In genomic region chr13:37691855-37692445, GRCm38 (mm10) we compare ENCODE assay signal across 23 mouse cellular contexts.
DNase-seq lines count a peak whose midpoint lies in the region; ATAC-seq and TF ChIP-seq lines count a peak whose summit lies in the region.
"Had no signal": no experiment of that assay in that cellular context is flagged by ENCODE, and none has a peak within 500 bp of the region (broad histone marks: within the 10 kb centered on the region; RNA-seq: fewer than 3 reads in every experiment).

No protein-coding gene starts in this region.

- H3K4me1 ChIP-seq in testis, adult 2 months (ENCODE audit: control insufficient read depth, insufficient read depth, low read length), result no peaks in the 10 kb centered on the region
- no peaks in the 10 kb centered on the region for H3K4me1 ChIP-seq in midbrain, embryonic 11.5 days (ENCODE audit: control insufficient read depth, insufficient read depth, low read length)
- H3K4me1 ChIP-seq: forebrain, embryonic 15.5 days; heart, embryonic 13.5 days; hindbrain, embryonic 10.5 days; midbrain, embryonic 13.5 days; neural tube, embryonic 15.5 days had no signal

- 88% methylated on average over 5 of the region's 5 CpGs for WGBS in midbrain, embryonic 11.5 days

- H3K9ac ChIP-seq in midbrain, embryonic 11.5 days (ENCODE audit: low read length), result no peak overlapping the region
- H3K9ac ChIP-seq: forebrain, embryonic 15.5 days; heart, embryonic 13.5 days; lung, embryonic 14.5 days; midbrain, embryonic 13.5 days; neural tube, embryonic 15.5 days had no signal

- no peak for TF ChIP-seq POLR2A in testis, adult 2 months (IDR thresholded peaks at IDR 0.05; ENCODE audit: control insufficient read depth, low read depth, low read length)

- peak overlapping the region; percentile 55 for H3K4me3 ChIP-seq in testis, adult 2 months (ENCODE audit: control insufficient read depth, low read depth, low read length)
- H3K4me3 ChIP-seq in midbrain, embryonic 11.5 days (ENCODE audit: low read depth, low read length), result no peak overlapping the region
- H3K4me3 ChIP-seq: erythroblast, embryonic 14.5 days; forebrain, embryonic 15.5 days; heart, embryonic 13.5 days; hindbrain, embryonic 10.5 days; midbrain, embryonic 13.5 days; neural tube, embryonic 15.5 days had no signal

- no peak for DNase-seq in testis, postnatal 10 days (ENCODE audit: low spot score)
- DNase-seq in thymus, postnatal 0 days (ENCODE audit: low spot score), result peak; percentile 89
- no peak for DNase-seq in midbrain, embryonic 11.5 days (ENCODE audit: low spot score, missing footprints)
- DNase-seq in urinary bladder, postnatal 36 days (ENCODE audit: low spot score in 2 of 2), result no peak
- no peak for DNase-seq in heart, postnatal 36 days
- DNase-seq: adrenal gland, postnatal 14 days; cerebellum, adult 9-10 months; heart, adult 11 months; kidney, adult 9 months; kidney, postnatal 36 days; layer of hippocampus, adult 9-11 months; lung, embryonic 14.5 days; lung, postnatal 4 days; retina, postnatal 1 day had no signal

- H3K4me2 ChIP-seq in midbrain, embryonic 11.5 days, result no peak overlapping the region
- H3K4me2 ChIP-seq: forebrain, embryonic 15.5 days; heart, embryonic 13.5 days; liver, embryonic 11.5 days; lung, embryonic 14.5 days; midbrain, embryonic 13.5 days; neural tube, embryonic 15.5 days had no signal

- no peak overlapping the region for H3K27ac ChIP-seq in testis, adult 2 months (ENCODE audit: control insufficient read depth, insufficient read depth, low read depth, low read length)
- H3K27ac ChIP-seq in midbrain, embryonic 11.5 days (ENCODE audit: low read depth, low read length), result no peak overlapping the region
- H3K27ac ChIP-seq: forebrain, embryonic 15.5 days; heart, embryonic 13.5 days; hindbrain, embryonic 10.5 days; midbrain, embryonic 13.5 days; neural tube, embryonic 15.5 days had no signal

- intact Hi-C loops in heart, postnatal 36 days (cut with DNase I), result no loop called here

- no peaks in the 10 kb centered on the region for H3K9me3 ChIP-seq in midbrain, embryonic 11.5 days (ENCODE audit: control insufficient read depth, low read length)
- H3K9me3 ChIP-seq: forebrain, embryonic 15.5 days; heart, embryonic 13.5 days; hindbrain, embryonic 10.5 days; midbrain, embryonic 13.5 days; neural tube, embryonic 15.5 days had no signal

- ATAC-seq in granulocyte monocyte progenitor cell, adult 5-6 weeks (replicated peaks; ENCODE audit: poor library complexity, severe bottlenecking), result peak; percentile 42; the same call in 1 of the 2 replicates
- no peak for ATAC-seq in midbrain, embryonic 11.5 days (ENCODE audit: low FRiP score)
- ATAC-seq: forebrain, embryonic 15.5 days; midbrain, embryonic 13.5 days had no signal

- no peaks in the 10 kb centered on the region for H3K27me3 ChIP-seq in testis, adult 2 months (ENCODE audit: control insufficient read depth, insufficient read depth, low read length)
- no peaks in the 10 kb centered on the region for H3K27me3 ChIP-seq in midbrain, embryonic 11.5 days (ENCODE audit: control insufficient read depth, insufficient read depth, low read length)
- H3K27me3 ChIP-seq: forebrain, embryonic 15.5 days; midbrain, embryonic 13.5 days; neural tube, embryonic 15.5 days had no signal

- no peaks in the 10 kb centered on the region for H3K36me3 ChIP-seq in testis, adult 2 months (ENCODE audit: control insufficient read depth, insufficient read depth, low read length)
- H3K36me3 ChIP-seq in midbrain, embryonic 11.5 days (ENCODE audit: control insufficient read depth, insufficient read depth, low read length), result no peaks in the 10 kb centered on the region
- H3K36me3 ChIP-seq: forebrain, embryonic 15.5 days; heart, embryonic 13.5 days; hindbrain, embryonic 10.5 days; midbrain, embryonic 13.5 days; neural tube, embryonic 15.5 days had no signal

- no peak for TF ChIP-seq CTCF in testis, adult 2 months (IDR thresholded peaks at IDR 0.05; ENCODE audit: control insufficient read depth, insufficient read depth, insufficient replicate concordance, low read depth, low read length)
